Mouse (Mus musculus) kidney, embryonic 15.5 days (tissue): ENCODE results near the gene Gm37419. TPM values are rescaled to one million over a fixed set of nuclear protein-coding genes. Genes with fewer than 3 reads are reported as not detected.

ENCODE experiments used
- ATAC-seq: fragments of 200-750 bp; cut with Nextera tagmentation; replicated peaks from 2 replicates; pipeline ENCODE4 v1.8.0; 2017; ENCODE audit warnings: moderate TSS enrichment; ENCODE audit not compliant: low FRiP score
- H3K27ac ChIP-seq: fragments of 300-500 bp; sonication (generic); 2 replicates; pipeline ENCODE4 v1.5.1; 2015; ENCODE audit warnings: mild to moderate bottlenecking, inconsistent platforms
- H3K27me3 ChIP-seq: fragments of 300-500 bp; sonication (generic); 2 replicates; pipeline ENCODE4 v1.6.1; 2015; ENCODE audit warnings: inconsistent platforms
- H3K36me3 ChIP-seq: fragments of 300-500 bp; sonication (generic); 2 replicates; pipeline ENCODE4 v1.6.1; 2015; ENCODE audit warnings: inconsistent platforms
- H3K4me1 ChIP-seq: fragments of 300-500 bp; sonication (generic); 2 replicates; pipeline ENCODE4 v1.6.1; 2015; ENCODE audit warnings: inconsistent platforms
- H3K4me2 ChIP-seq: fragments of 300-500 bp; sonication (generic); 2 replicates; pipeline ENCODE4 v1.6.1; 2015; ENCODE audit warnings: moderate library complexity, mild to moderate bottlenecking, inconsistent platforms
- H3K4me3 ChIP-seq: fragments of 300-500 bp; sonication (generic); replicated peaks from 2 replicates; pipeline ENCODE4 v1.5.1; 2015; ENCODE audit warnings: mild to moderate bottlenecking, inconsistent platforms
- H3K9ac ChIP-seq: fragments of 300-500 bp; sonication (generic); 2 replicates; pipeline ENCODE4 v1.6.1; 2015; ENCODE audit warnings: mild to moderate bottlenecking, inconsistent platforms
- H3K9me3 ChIP-seq: fragments of 300-500 bp; sonication (generic); replicated peaks from 2 replicates; pipeline ENCODE4 v1.6.1; 2016; ENCODE audit warnings: inconsistent platforms
- WGBS: fragments of 180-500 bp; shearing (Covaris S2); methylation state at CpG from one replicate; pipeline ENCODE4 v1.1.7; 2015; ENCODE audit warnings: mixed read lengths; 5-methylcytosine and 5-hydroxymethylcytosine counted together
- polyA plus RNA-seq: library from polyadenylated mRNA; unstranded; fragments of >200 nt; fragmentation: Nextera tagmentation; extraction: Ambion mirVana; gene quantifications from 2 replicates; pipeline ENCODE4 v1.2.1, GENCODE M21; 2015

The Gm37419 gene
- polyA plus RNA-seq, 1 experiment from 2014 or later = not detected

DNA sequence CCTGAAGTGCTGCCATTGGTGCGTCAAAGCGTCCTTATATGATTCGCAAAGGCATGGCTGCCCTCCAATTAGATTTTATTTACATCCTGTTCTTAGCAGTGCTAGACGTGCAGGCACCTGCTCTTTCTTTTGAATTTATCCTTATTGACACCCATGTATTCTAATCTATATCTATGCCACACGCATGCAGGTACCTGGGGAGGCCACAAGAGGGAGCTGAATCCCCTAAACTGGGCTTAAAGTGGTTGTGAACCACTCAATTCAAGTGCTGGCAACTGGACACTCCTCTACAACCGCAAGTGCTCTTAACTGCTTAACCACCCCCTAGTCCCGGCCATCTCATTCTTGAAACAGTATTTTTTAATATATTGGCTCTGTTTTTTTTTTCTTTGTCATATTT is 21.0 kb upstream of the Gm37419 start:
- no peak for ATAC-seq

DNA sequence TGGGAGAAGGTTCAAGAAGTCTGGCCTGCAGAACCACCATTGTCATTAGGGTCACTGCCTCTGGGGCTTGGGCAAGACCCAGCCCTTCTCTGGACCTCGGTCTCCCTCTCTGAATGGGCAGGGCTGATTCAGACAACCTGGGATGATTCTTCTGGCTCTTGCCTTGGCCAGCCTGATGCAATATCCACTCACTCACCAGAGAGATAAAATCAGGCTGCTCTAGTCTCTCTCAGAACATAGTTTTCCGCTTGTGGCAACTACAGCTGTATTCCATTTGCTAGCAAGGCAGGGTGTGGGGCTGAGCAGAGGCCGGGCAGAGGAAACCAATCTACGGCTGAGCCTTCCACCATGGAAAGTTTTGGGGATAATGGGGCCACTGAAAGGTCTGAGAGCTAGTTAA is 19.4 kb upstream of the Gm37419 start:
- Histone ChIP-seq H3K36me3 (peaks cover 16% of the 10 kb centered on the region; the same call in 1 of the 2 replicates), H3K9me3 (no peaks in the 10 kb centered on the region), H3K4me3 (no peak overlapping the region), H3K27me3 (no peaks in the 10 kb centered on the region), H3K27ac (no peak overlapping the region), H3K4me2 (no peak overlapping the region), H3K9ac (no peak overlapping the region), H3K4me1 (peaks cover 8% of the 10 kb centered on the region)
- ATAC-seq = no peak
- 86% methylated on average over 4 of the region's 4 CpGs for WGBS

More for the DNA sequence above, 21.0 kb upstream of the Gm37419 start:
- H3K27me3 ChIP-seq = no peaks in the 10 kb centered on the region
- H3K4me3 ChIP-seq = no peak overlapping the region
- H3K9me3 ChIP-seq = no peaks in the 10 kb centered on the region
- no peak overlapping the region for H3K9ac ChIP-seq
- H3K27ac ChIP-seq = no peak overlapping the region
- H3K4me1 ChIP-seq = peaks cover 9% of the 10 kb centered on the region
- H3K4me2 ChIP-seq = no peak overlapping the region
- 89% methylated on average over 7 of the region's 7 CpGs for WGBS
- peaks cover 14% of the 10 kb centered on the region; the same call in 1 of the 2 replicates for H3K36me3 ChIP-seq

DNA sequence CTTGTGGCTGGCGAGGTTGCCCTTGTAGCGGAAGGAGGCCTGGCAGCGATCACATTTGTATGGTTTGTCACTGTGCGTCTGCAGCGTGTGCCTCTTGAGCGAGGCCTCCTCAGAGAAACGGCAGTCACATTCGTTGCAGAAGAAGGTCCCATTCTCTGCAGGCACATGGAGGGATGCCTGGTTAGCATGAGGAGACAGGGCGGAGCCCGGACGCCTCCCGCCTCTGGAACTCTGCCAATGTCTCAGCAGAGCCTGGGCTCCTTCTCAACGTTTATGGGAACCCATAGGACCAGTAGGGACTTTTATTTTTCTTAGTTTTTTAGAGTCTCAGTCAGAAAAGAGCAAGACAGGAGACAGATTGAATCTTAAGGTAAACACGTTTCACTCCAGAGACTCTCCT is 18.4 kb upstream of the Gm37419 start:
- 67% methylated on average over 14 of the region's 14 CpGs for WGBS
- Histone ChIP-seq H3K9me3 (no peaks in the 10 kb centered on the region), H3K4me1 (peaks cover 3% of the 10 kb centered on the region; the same call in 1 of the 2 replicates), H3K27me3 (no peaks in the 10 kb centered on the region), H3K4me2 (no peak overlapping the region), H3K36me3 (peaks cover 20% of the 10 kb centered on the region), H3K9ac (no peak overlapping the region), H3K4me3 (no peak overlapping the region), H3K27ac (no peak overlapping the region)
- ATAC-seq = no peak

DNA sequence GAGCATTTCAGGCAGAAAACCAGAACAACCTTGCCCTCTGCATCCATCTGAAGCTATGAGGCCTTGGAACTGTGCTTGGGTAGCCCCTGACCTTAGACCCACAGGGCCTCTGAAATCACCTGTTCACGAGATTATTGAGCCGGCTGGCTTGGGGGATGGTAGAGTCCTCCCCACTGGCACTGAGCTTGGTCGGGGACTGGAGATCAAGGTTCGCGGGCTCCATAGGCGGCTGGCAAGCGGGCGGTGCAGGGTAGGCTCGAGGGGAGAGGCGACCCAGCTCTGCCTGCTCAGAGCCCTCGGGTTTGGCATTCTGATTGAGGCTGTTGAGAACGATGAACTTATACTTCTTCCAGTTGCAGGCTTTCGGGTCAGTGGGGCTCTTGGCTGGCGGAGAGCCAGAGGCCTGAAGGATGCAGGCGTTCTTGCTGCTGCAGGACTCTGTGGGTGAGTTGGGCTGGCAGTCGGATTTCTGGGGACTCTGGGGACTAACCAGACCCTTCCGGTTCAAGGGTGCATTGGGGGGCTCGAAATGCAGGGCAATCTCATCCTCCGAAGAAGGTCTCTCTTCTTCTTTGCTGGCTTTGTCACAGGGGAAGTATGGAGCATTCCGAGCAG is 16.0 kb upstream of the Gm37419 start:
- WGBS = 74% methylated on average over 20 of the region's 20 CpGs
- Histone ChIP-seq H3K36me3 (peaks cover 20% of the 10 kb centered on the region), H3K4me1 (peaks cover 3% of the 10 kb centered on the region; the same call in 1 of the 2 replicates), H3K27me3 (no peaks in the 10 kb centered on the region), H3K4me3 (no peak overlapping the region), H3K27ac (no peak overlapping the region), H3K4me2 (no peak overlapping the region), H3K9me3 (no peaks in the 10 kb centered on the region), H3K9ac (no peak overlapping the region)
- ATAC-seq = no peak

DNA sequence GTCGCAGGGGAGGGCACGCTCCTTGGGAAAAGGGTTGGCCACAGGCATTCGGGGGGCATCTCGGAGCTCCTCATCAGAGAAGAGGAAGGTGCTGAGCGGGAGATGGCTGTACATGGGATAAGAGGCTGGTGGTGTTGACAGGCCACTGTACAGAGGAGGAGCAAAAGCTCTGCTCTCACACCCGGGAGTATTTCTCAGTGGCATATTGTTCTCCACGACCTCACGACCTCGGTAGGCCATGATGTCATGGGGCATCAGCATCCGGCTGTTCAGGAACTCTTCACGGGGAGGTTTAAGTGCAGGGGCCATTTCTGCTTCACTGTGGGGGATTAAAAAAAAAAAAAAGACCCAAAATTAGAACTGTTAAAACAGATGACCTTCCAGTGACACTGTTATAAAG is 15.4 kb upstream of the Gm37419 start:
- H3K4me1 ChIP-seq = peaks cover 3% of the 10 kb centered on the region; the same call in 1 of the 2 replicates
- no peak overlapping the region for H3K27ac ChIP-seq
- no peaks in the 10 kb centered on the region for H3K9me3 ChIP-seq
- peaks cover 16% of the 10 kb centered on the region for H3K36me3 ChIP-seq
- H3K9ac ChIP-seq = no peak overlapping the region
- 87% methylated on average over 11 of the region's 11 CpGs for WGBS
- no peaks in the 10 kb centered on the region for H3K27me3 ChIP-seq
- H3K4me3 ChIP-seq = no peak overlapping the region
- H3K4me2 ChIP-seq = no peak overlapping the region
- ATAC-seq = no peak

DNA sequence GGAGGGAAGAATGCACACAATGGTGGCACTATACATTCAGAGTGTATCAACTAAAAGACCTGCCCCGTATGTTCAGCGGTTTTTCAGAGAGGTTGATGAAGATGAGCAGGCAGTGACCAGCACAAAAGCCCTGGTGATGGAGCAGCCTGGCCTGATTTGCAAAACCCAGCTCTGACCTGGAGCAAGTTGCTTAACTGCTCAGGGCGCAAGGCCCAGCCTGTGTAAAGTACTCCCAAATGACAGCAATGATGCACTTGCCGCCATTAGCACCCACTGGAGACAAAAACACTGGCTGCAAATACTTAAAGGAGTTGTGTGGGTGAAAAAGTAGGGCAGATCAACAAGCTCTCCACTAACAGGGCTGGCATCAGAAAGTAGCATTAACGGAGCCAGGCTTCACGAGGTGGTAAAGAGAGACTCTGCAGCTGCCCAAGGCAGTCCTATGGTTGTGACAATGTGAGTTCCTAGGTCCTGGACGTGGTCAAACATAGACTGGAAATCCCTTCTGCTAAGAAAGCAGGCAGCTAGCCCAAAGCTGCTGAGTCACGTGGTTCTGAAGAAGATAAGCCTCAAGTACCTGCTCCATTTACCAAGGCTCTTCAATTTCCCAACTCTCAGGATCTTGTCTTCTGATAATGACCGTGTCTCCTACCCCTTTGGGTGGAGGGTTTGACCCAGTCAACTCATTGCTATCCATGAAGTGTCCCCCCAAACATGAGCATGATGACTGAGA is 14.5 kb upstream of the Gm37419 start:
- WGBS = 90% methylated on average over 9 of the region's 9 CpGs
- no peak for ATAC-seq
- no peak overlapping the region for H3K4me3 ChIP-seq
- H3K9ac ChIP-seq = no peak overlapping the region
- no peaks in the 10 kb centered on the region for H3K9me3 ChIP-seq
- H3K4me2 ChIP-seq = no peak overlapping the region
- no peak overlapping the region for H3K27ac ChIP-seq
- no peaks in the 10 kb centered on the region for H3K27me3 ChIP-seq
- H3K4me1 ChIP-seq = peaks cover 3% of the 10 kb centered on the region; the same call in 1 of the 2 replicates
- peaks cover 9% of the 10 kb centered on the region; the same call in 1 of the 2 replicates for H3K36me3 ChIP-seq

DNA sequence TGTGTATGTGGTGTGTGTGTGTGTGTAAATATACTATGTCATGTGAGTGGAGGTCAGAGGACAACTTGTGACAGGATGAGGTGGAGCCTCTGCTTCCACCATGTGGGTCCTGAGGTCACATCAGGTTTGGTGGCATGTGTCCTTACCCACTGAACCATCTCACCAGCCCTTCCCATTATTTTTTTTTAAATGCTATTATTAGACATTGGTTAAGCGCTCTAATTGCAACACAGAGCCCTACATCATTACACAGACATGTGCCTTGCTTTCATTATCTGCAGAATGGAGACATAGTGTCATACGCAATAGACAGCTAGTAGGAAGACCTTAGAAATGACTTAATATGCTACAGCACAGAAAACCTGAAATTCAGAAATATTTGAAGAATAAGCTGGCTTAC is 12.1 kb upstream of the Gm37419 start:
- Histone ChIP-seq H3K4me3 (no peak overlapping the region), H3K27me3 (peaks cover 22% of the 10 kb centered on the region), H3K36me3 (peaks cover 6% of the 10 kb centered on the region; the same call in 1 of the 2 replicates), H3K9me3 (no peaks in the 10 kb centered on the region), H3K4me1 (peaks cover 13% of the 10 kb centered on the region), H3K4me2 (no peak overlapping the region), H3K9ac (no peak overlapping the region), H3K27ac (no peak overlapping the region)
- ATAC-seq = no peak
- 94% methylated on average over 2 of the region's 2 CpGs for WGBS

DNA sequence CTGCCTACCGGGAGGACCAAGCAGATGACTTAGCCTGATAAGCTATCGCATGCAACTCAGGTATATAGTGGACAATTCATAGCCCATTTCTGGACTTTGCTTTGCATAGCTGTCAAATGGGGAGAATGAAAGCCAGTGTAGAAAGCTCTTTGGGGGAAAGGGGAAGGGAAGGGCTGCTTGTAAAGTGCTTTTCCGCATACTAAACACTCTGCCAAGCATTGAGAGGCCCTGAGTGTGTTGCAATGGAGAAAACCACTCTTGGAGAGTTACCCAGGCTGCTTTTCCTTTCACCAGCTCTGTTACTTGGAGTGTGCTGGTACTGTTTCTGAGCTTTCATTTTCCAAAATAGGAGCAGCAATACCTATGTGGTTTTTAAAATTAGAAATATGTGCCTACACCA is 10.6 kb upstream of the Gm37419 start:
- H3K4me2 ChIP-seq = no peak overlapping the region
- H3K4me3 ChIP-seq = no peak overlapping the region
- H3K36me3 ChIP-seq = peaks cover 4% of the 10 kb centered on the region; the same call in 1 of the 2 replicates
- no peak overlapping the region for H3K27ac ChIP-seq
- H3K27me3 ChIP-seq = peaks cover 28% of the 10 kb centered on the region
- no peaks in the 10 kb centered on the region for H3K9me3 ChIP-seq
- WGBS = 84% methylated on average over 3 of the region's 3 CpGs
- peaks cover 22% of the 10 kb centered on the region for H3K4me1 ChIP-seq
- H3K9ac ChIP-seq = no peak overlapping the region
- no peak for ATAC-seq

DNA sequence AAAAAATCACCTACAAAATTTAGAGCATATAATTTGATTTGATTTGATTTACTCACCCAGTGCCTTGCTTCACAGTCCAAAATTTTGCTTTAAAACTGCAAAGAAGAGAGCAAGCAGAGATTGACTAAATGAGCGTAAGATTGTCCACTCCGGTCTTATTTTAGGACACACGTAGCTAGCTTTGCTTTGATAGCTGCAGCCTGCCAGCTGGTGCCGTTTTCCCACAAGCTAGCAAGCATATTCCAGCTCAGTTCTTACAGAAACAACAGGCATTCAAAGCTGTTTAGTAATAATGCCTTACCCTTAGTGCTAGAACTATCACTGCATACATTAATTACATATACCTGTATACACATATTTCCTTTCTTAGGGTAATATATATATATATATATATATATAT is 9.8 kb upstream of the Gm37419 start:
- no peak for ATAC-seq
- Histone ChIP-seq H3K9ac (no peak overlapping the region), H3K27me3 (peaks cover 28% of the 10 kb centered on the region), H3K27ac (no peak overlapping the region), H3K9me3 (no peaks in the 10 kb centered on the region), H3K4me1 (peaks cover 30% of the 10 kb centered on the region), H3K36me3 (peaks cover 4% of the 10 kb centered on the region; the same call in 1 of the 2 replicates), H3K4me3 (no peak overlapping the region), H3K4me2 (no peak overlapping the region)
- WGBS = 84% methylated on average over 4 of the region's 4 CpGs

DNA sequence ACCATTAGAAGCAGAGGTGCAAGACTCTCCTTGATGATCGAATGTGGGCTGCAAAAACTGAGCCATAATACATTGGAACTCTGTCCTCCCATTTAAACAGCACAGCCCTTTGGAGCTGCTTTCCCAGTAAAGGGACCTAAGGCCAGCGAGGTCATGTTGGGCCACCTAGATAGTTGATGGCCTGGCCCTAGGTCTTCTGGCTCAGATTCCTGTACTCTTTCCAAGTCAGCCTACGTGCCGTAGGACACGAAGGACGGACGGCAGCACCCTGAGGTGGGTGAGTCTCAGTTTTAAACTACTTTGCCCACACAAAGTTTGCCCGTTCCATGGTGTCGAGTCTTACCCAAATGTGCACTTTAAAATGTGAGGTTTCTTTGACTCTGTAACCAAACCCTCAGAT is 8.8 kb upstream of the Gm37419 start:
- Histone ChIP-seq H3K9ac (no peak overlapping the region), H3K36me3 (peaks cover 4% of the 10 kb centered on the region; the same call in 1 of the 2 replicates), H3K4me2 (no peak overlapping the region), H3K4me1 (peaks cover 37% of the 10 kb centered on the region), H3K4me3 (no peak overlapping the region), H3K27ac (no peak overlapping the region), H3K27me3 (peaks cover 28% of the 10 kb centered on the region), H3K9me3 (no peaks in the 10 kb centered on the region)
- no peak for ATAC-seq
- WGBS = 91% methylated on average over 9 of the region's 9 CpGs

DNA sequence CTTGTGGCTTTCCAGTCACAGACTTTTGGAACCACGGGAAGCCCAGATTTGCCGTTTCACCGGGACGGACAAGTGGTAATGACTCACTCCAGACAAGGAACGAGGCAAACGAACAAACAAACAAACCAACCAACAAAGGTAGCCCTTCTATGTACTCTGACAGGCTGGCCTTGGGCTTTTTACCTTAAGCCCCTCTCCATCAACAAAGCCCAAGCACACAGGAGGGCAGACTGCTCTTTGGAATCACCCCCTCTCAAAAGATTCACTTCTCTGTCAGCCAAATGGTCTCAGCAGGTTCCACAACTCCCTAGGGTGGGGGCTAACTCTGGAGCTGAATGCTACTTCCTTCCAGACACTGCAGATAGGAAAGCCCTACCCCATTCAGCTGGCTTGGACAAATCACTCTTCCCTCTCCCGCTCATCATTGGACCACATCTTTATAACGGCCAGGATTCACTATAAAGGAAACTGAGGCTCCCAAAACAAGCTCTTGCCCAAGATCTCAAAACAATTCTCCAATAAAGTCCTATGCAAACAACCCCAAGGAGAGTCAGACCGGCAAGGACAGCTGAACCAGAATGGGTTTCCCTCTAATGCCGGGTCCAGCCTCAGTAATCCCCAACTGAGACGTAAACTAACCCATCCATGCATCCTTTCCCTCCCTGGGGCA is 7.9 kb upstream of the Gm37419 start:
- WGBS = 14% methylated on average over 11 of the region's 11 CpGs
- Histone ChIP-seq H3K4me2 (peak overlapping the region; percentile 97), H3K4me3 (peak overlapping the region; percentile 44), H3K9me3 (no peaks in the 10 kb centered on the region), H3K27ac (no peak overlapping the region), H3K36me3 (no peaks in the 10 kb centered on the region), H3K9ac (peak overlapping the region; percentile 50; the same call in 1 of the 2 replicates), H3K4me1 (peaks cover 46% of the 10 kb centered on the region), H3K27me3 (peaks cover 28% of the 10 kb centered on the region)
- ATAC-seq = no peak
